Mouse (Mus musculus): ENCODE results near the gene Tex13a. TPM values are rescaled to one million over a fixed set of nuclear protein-coding genes. Genes with fewer than 3 reads are reported as not detected.

The Tex13a gene
- 2.8 TPM for polyA plus RNA-seq (2014; fragmentation: Illumina TruSeq; extraction: RNeasy Lipid Tissue Mini Kit (QIAGEN cat#74804); ENCODE audit: low read depth, low replicate concordance)

GRCm38 (mm10) chrX:138209480-138209879 is at the start of gene Tex13a:
TSS of gene Tex13a (minus strand) at chrX:138209580.

Measured in adipose tissue, adult 10 weeks (tissue).